Mouse (Mus musculus): Measurements from ENCODE around the gene Ing2. TPM values are rescaled to one million over a fixed set of nuclear protein-coding genes. Genes with fewer than 3 reads are reported as not detected.

The Ing2 gene
- polyA plus RNA-seq, 1 experiment from 2014 or later: 7.4 TPM

GRCm38 (mm10) chr8:47693119-47693518 lies 17.8 kb upstream of the Ing2 start:
- H3K36me3 ChIP-seq: no peaks in the 10 kb centered on the region
- ATAC-seq (ENCODE audit: extremely low read depth, insufficient number of reproducible peaks, low FRiP score, low TSS enrichment): no peak

DNA sequence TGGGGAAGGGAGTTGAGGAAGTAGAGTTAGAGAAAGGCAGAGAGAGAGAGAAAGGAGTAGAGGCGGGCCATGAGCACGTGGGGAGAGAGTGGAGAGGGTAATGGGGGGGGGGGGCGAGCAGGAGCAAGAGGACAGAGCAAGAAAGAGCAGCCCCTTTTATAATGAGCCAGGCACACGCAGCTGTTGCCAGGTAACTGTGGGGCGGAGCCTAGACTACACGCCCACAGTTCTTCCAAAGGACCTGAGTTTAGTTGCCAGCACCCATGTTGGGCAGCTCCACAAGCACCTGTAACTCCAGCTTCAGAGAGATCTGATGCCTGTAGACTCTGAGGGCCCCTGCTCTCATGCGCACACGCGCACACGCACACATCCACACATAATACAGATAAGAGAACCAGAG lies 16.5 kb upstream of the Ing2 start:
- no peak overlapping the region for H3K4me3 ChIP-seq
- no peak overlapping the region for H3K9ac ChIP-seq
- no peak overlapping the region for H3K4me2 ChIP-seq
- 79% methylated on average over 8 of the region's 10 CpGs for WGBS
- 0 out of 2 replicates have a peak, but pooled peaks cover 8% of the 10 kb centered on the region for H3K4me1 ChIP-seq
- H3K36me3 ChIP-seq: no peaks in the 10 kb centered on the region
- no peak for ATAC-seq (ENCODE audit: extremely low read depth, insufficient number of reproducible peaks, low FRiP score, low TSS enrichment)
- no peaks in the 10 kb centered on the region; the same call in 1 of the 2 replicates for H3K27me3 ChIP-seq (replicated peaks)
- H3K9me3 ChIP-seq: 0 out of 2 replicates have a peak, but pooled peaks cover 5% of the 10 kb centered on the region
- no peak overlapping the region for H3K27ac ChIP-seq (replicated peaks)

More at GRCm38 (mm10) chr8:47693119-47693518, 17.8 kb upstream of the Ing2 start:
- H3K27me3 ChIP-seq (replicated peaks): no peaks in the 10 kb centered on the region; the same call in 1 of the 2 replicates
- WGBS: 14% methylated on average over 2 of the region's 2 CpGs
- no peak overlapping the region for H3K9ac ChIP-seq
- no peak overlapping the region for H3K27ac ChIP-seq (replicated peaks)
- no peak overlapping the region for H3K4me3 ChIP-seq
- no peak overlapping the region for H3K4me2 ChIP-seq
- H3K4me1 ChIP-seq: 0 out of 2 replicates have a peak, but pooled peaks cover 8% of the 10 kb centered on the region
- 0 out of 2 replicates have a peak, but pooled peaks cover 5% of the 10 kb centered on the region for H3K9me3 ChIP-seq

DNA sequence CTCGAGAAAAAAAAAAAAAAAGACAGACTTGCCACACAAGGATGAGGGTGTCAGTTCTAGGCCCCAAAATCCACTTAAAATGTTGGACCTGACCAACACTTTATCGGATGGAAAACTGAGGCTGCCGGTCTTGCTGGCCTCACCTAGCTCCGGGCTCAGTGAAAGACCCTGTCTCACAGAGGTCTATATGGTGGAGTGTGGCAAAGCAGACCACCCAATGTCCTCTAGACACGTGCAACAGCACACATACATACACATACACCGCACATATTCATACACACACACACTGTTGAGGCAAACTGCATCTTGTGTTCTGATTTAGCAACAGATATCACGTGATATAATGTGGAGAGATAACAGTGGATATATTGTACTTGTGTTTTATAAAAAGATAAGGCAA lies 15.9 kb upstream of the Ing2 start:
- Histone ChIP-seq H3K36me3 (no peaks in the 10 kb centered on the region), H3K9ac (peak overlapping the region; percentile 79; the same call in 1 of the 2 replicates), H3K4me3 (peak overlapping the region; percentile 50), H3K27ac (replicated peaks) (0 out of 2 replicates have a peak overlapping the region, but pooled peaks have one; percentile 59), H3K27me3 (replicated peaks) (no peaks in the 10 kb centered on the region; the same call in 1 of the 2 replicates), H3K4me1 (0 out of 2 replicates have a peak, but pooled peaks cover 8% of the 10 kb centered on the region), H3K9me3 (0 out of 2 replicates have a peak, but pooled peaks cover 5% of the 10 kb centered on the region), H3K4me2 (peak overlapping the region; percentile 77)
- 53% methylated on average over 7 of the region's 7 CpGs for WGBS
- ATAC-seq (ENCODE audit: extremely low read depth, insufficient number of reproducible peaks, low FRiP score, low TSS enrichment): no peak

DNA sequence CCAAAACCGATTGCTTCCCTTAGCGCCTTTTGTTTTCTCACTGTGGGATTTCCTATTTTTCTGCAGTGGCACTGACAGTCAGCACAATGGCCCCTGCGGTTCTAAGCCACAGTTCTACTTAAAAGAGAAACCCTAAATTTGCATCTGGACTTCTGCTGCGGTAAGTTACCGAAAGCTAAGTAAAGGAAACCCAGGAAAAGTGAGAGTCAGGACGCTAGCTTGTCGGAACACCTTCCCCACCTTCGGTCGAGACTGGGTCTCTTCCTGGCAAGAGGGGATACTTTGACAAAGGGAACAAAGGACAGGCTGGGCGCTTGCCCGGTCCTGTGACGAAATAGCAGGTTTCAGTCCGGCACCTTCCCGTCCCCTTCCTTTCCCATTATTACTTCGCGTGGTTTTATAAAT lies 15.3 kb upstream of the Ing2 start:
- Histone ChIP-seq H3K9me3 (0 out of 2 replicates have a peak, but pooled peaks cover 5% of the 10 kb centered on the region), H3K4me2 (peak overlapping the region; percentile 77), H3K4me3 (peak overlapping the region; percentile 50), H3K27me3 (replicated peaks) (no peaks in the 10 kb centered on the region; the same call in 1 of the 2 replicates), H3K27ac (replicated peaks) (peak overlapping the region; percentile 59), H3K9ac (peak overlapping the region; percentile 79), H3K4me1 (0 out of 2 replicates have a peak, but pooled peaks cover 8% of the 10 kb centered on the region), H3K36me3 (no peaks in the 10 kb centered on the region)
- ATAC-seq (ENCODE audit: extremely low read depth, insufficient number of reproducible peaks, low FRiP score, low TSS enrichment): no peak
- WGBS: 7% methylated on average over 16 of the region's 16 CpGs

GRCm38 (mm10) chr8:47689704-47690326 lies 14.5 kb upstream of the Ing2 start:
- H3K27ac ChIP-seq (replicated peaks): no peak overlapping the region
- no peak overlapping the region for H3K4me2 ChIP-seq
- H3K36me3 ChIP-seq: no peaks in the 10 kb centered on the region
- H3K4me3 ChIP-seq: no peak overlapping the region
- no peak for ATAC-seq (ENCODE audit: extremely low read depth, insufficient number of reproducible peaks, low FRiP score, low TSS enrichment)
- 0 out of 2 replicates have a peak, but pooled peaks cover 5% of the 10 kb centered on the region for H3K9me3 ChIP-seq
- H3K9ac ChIP-seq: no peak overlapping the region
- H3K4me1 ChIP-seq: 0 out of 2 replicates have a peak, but pooled peaks cover 8% of the 10 kb centered on the region
- 53% methylated on average over 12 of the region's 12 CpGs for WGBS
- no peaks in the 10 kb centered on the region; the same call in 1 of the 2 replicates for H3K27me3 ChIP-seq (replicated peaks)

- Histone ChIP-seq H3K9me3 (0 out of 2 replicates have a peak, but pooled peaks cover under 1% of the 10 kb centered on the region), H3K27me3 (replicated peaks) (no peaks in the 10 kb centered on the region), H3K9ac (peak overlapping the region; percentile 50; the same call in 1 of the 2 replicates), H3K4me3 (no peak overlapping the region), H3K36me3 (peaks cover 10% of the 10 kb centered on the region), H3K4me2 (no peak overlapping the region), H3K27ac (replicated peaks) (no peak overlapping the region), H3K4me1 (no peaks in the 10 kb centered on the region)
- 37% methylated on average over 5 of the region's 5 CpGs for WGBS
- ATAC-seq (ENCODE audit: extremely low read depth, insufficient number of reproducible peaks, low FRiP score, low TSS enrichment): no peak
Measured at GRCm38 (mm10) chr8:47684441-47684840, 9.1 kb upstream of the Ing2 start.

GRCm38 (mm10) chr8:47683994-47684393 lies 8.6 kb upstream of the Ing2 start:
- no peaks in the 10 kb centered on the region for H3K9me3 ChIP-seq
- ATAC-seq (ENCODE audit: extremely low read depth, insufficient number of reproducible peaks, low FRiP score, low TSS enrichment): no peak
- no peak overlapping the region for H3K4me2 ChIP-seq
- H3K27me3 ChIP-seq (replicated peaks): no peaks in the 10 kb centered on the region
- WGBS: 83% methylated on average over 9 of the region's 9 CpGs
- no peaks in the 10 kb centered on the region for H3K4me1 ChIP-seq
- H3K36me3 ChIP-seq: peaks cover 11% of the 10 kb centered on the region
- no peak overlapping the region for H3K4me3 ChIP-seq
- H3K27ac ChIP-seq (replicated peaks): no peak overlapping the region
- no peak overlapping the region; the same call in 1 of the 2 replicates for H3K9ac ChIP-seq

DNA sequence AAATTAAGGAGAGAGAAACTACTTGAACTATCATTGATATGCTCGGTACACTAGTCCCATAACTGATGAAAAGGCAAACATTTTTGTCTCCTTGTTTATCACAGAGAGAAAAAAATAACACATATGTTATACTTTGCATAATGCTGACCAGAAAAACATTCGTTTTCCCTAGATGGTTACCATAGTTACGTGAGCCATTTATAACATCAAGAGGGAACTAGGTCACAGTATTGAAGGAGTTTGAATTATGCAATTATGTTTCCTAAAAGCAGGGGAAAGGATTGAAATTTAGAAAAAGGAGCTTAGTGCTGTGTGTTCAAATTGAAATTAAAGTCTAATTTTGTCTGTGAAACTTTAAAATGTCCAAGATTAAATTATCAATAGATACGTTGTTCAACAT lies 5.0 kb upstream of the Ing2 start:
- H3K9ac ChIP-seq: no peak overlapping the region
- no peak for ATAC-seq (ENCODE audit: extremely low read depth, insufficient number of reproducible peaks, low FRiP score, low TSS enrichment)
- H3K4me2 ChIP-seq: no peak overlapping the region
- H3K9me3 ChIP-seq: no peaks in the 10 kb centered on the region
- 81% methylated on average over 4 of the region's 4 CpGs for WGBS
- no peak overlapping the region for H3K27ac ChIP-seq (replicated peaks)
- peaks cover 14% of the 10 kb centered on the region for H3K4me1 ChIP-seq
- peaks cover 11% of the 10 kb centered on the region for H3K36me3 ChIP-seq
- no peak overlapping the region for H3K4me3 ChIP-seq
- H3K27me3 ChIP-seq (replicated peaks): no peaks in the 10 kb centered on the region

- Histone ChIP-seq H3K27ac (replicated peaks) (no peak overlapping the region), H3K4me2 (no peak overlapping the region), H3K4me1 (peaks cover 14% of the 10 kb centered on the region), H3K4me3 (no peak overlapping the region), H3K36me3 (peaks cover 11% of the 10 kb centered on the region), H3K9me3 (no peaks in the 10 kb centered on the region), H3K9ac (no peak overlapping the region), H3K27me3 (replicated peaks) (no peaks in the 10 kb centered on the region)
- 70% methylated on average over 1 of the region's 1 CpGs for WGBS
- no peak for ATAC-seq (ENCODE audit: extremely low read depth, insufficient number of reproducible peaks, low FRiP score, low TSS enrichment)
Measured at GRCm38 (mm10) chr8:47679603-47680002, 4.2 kb upstream of the Ing2 start.

DNA sequence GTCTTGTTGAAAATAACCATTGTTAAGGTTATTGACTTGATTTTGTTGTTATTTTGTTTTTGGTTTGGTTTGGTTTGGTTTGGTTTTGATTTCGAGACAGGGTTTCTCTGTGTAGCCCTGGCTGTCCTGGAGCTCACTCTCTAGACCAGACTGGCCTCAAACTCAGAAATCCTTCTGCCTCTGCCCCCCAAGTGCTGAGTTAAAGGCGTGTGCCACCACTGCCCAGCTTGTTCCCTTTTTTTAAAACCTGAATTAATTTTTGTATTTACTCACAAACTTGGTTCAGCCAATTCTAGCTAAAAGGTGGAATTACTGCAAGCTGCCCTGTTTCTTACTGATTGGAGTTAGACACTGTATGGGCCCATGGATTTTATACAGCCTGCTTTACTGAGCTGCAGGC lies 1.3 kb upstream of the Ing2 start:
- Histone ChIP-seq H3K4me3 (peak overlapping the region; percentile 82), H3K27ac (replicated peaks) (0 out of 2 replicates have a peak overlapping the region, but pooled peaks have one; percentile 12), H3K9ac (peak overlapping the region; percentile 95), H3K27me3 (replicated peaks) (no peaks in the 10 kb centered on the region), H3K36me3 (peaks cover 4% of the 10 kb centered on the region; the same call in 1 of the 2 replicates), H3K9me3 (no peaks in the 10 kb centered on the region), H3K4me1 (peaks cover 21% of the 10 kb centered on the region), H3K4me2 (peak overlapping the region; percentile 84)
- ATAC-seq (ENCODE audit: extremely low read depth, insufficient number of reproducible peaks, low FRiP score, low TSS enrichment): no peak
- WGBS: 53% methylated on average over 2 of the region's 2 CpGs

DNA sequence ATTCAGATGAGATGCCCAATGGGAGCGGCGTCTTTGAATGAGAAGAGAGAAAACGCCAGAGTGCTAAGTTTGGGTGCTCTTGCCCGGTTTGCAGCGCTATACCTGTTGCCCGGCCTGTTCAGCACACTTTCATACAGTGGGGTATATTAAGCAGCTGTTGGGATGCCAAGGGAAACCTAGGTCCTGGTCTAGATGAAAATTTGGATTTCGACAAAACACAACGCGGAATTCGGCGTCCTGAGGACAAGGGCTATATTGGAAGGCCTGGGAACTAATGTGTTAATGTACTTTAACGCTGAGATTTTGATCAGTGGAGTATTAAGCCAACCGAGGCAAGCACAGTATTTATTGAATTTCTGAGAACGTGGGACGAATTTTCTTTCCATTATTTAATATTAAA lies 868 bp upstream of the Ing2 start:
- H3K9me3 ChIP-seq: no peaks in the 10 kb centered on the region
- H3K27me3 ChIP-seq (replicated peaks): no peaks in the 10 kb centered on the region
- H3K9ac ChIP-seq: peak overlapping the region; percentile 95
- H3K4me2 ChIP-seq: peak overlapping the region; percentile 84
- peak overlapping the region; percentile 97 for H3K27ac ChIP-seq (replicated peaks)
- peaks cover 21% of the 10 kb centered on the region for H3K4me1 ChIP-seq
- peaks cover 3% of the 10 kb centered on the region; the same call in 1 of the 2 replicates for H3K36me3 ChIP-seq
- no peak for ATAC-seq (ENCODE audit: extremely low read depth, insufficient number of reproducible peaks, low FRiP score, low TSS enrichment)
- WGBS: 3% methylated on average over 15 of the region's 15 CpGs
- peak overlapping the region; percentile 82 for H3K4me3 ChIP-seq
